Mouse (Mus musculus) brain, adult 10 weeks (tissue): ENCODE results near the gene Polr1c. TPM values are rescaled to one million over a fixed set of nuclear protein-coding genes. Genes with fewer than 3 reads are reported as not detected.

Experiments
- polyA plus RNA-seq: library from polyadenylated mRNA; stranded (reverse); fragments of 350-450 nt; fragmentation: Illumina TruSeq; extraction: RNeasy Lipid Tissue Mini Kit (QIAGEN cat#74804); gene quantifications from one replicate; pipeline ENCODE4 v1.2.3, GENCODE M21; 2015; ENCODE audit warnings: low read depth, low replicate concordance

The Polr1c gene
- polyA plus RNA-seq, result 41.5 TPM

DNA sequence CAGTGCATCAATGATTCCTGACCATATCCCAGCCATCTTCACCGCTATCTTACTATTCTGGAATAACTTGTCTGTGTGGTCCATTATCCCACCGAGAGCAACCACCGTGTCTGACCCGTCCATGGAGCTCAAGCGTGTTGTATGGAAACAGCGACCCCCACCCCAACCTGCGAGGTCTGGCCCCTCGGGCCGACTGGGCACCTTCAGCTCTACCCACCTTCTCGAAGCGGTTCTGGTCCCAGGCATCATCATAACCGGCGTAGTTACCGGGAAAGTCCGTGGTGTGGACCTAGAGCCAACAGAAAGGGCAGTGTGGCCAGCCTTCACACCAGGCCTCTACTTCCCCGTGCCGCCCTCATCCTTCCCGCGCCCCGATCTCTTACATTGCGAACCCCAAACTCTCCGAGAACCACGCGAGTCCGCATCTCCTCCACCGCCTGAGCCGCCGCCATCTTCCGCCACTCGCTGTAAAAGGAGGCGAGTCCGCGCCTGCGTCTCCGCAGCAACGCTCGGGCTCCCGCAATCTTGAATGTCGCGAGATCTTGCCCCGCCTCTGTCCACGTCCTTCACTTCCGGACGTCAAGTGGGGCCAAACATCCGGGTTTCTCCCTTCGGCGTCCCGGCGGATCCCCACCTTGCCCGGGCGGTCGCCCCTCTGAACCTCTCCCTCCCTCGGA is at the start of gene Polr1c, which contains the start of gene Yipf3:
Gene Polr1c (minus strand): TSS at position 543 of the 677 bp plus-strand sequence.
Gene Yipf3 (plus strand): TSS at position 569 of the 677 bp plus-strand sequence.

GRCm38 (mm10) chr17:46282483-46283123 is 34.7 kb upstream of the Polr1c start, which contains the start of gene Tjap1:
TSS of gene Tjap1 (minus strand) at chr17:46283026.

GRCm38 (mm10) chr17:46253452-46254084 is 5.7 kb upstream of the Polr1c start, which contains the start of gene Lrrc73:
TSS of gene Lrrc73 (plus strand) at chr17:46253531.

GRCm38 (mm10) chr17:46202421-46203071 is 45.3 kb downstream of the Polr1c start, which contains the start of the genes Polh and Xpo5:
TSS of gene Polh (minus strand) at chr17:46202645.
TSS of gene Xpo5 (plus strand) at chr17:46202782.

Other genes with a start within 250 kb of the Polr1c start
- gene Vegfa, start 215.7 kb downstream of the Polr1c start, polyA plus RNA-seq, result 101 TPM
- gene Mrps18a, start 137.1 kb downstream of the Polr1c start, polyA plus RNA-seq, result 130 TPM
- gene Rsph9, start 103.8 kb downstream of the Polr1c start, polyA plus RNA-seq, result 23.4 TPM
- 16.5 TPM for gene Mad2l1bp, start 94.5 kb downstream of the Polr1c start, polyA plus RNA-seq
- 86.9 TPM for gene Gtpbp2, start 87.0 kb downstream of the Polr1c start, polyA plus RNA-seq
- 3.9 TPM for gene Polh, start 45.4 kb downstream of the Polr1c start, polyA plus RNA-seq
- 28.6 TPM for gene Xpo5, start 45.3 kb downstream of the Polr1c start, polyA plus RNA-seq
- 66.5 TPM for gene Yipf3, start within 50 bp of the Polr1c start, polyA plus RNA-seq
- 44.4 TPM for gene Lrrc73, start 5.5 kb upstream of the Polr1c start, polyA plus RNA-seq
- gene Tjap1, start 35.0 kb upstream of the Polr1c start, polyA plus RNA-seq, result 31.4 TPM
- gene Dlk2, start 49.4 kb upstream of the Polr1c start, polyA plus RNA-seq, result 36.9 TPM
- 5.0 TPM for gene Abcc10, start 80.3 kb upstream of the Polr1c start, polyA plus RNA-seq
- gene Zfp318, start 135.7 kb upstream of the Polr1c start, polyA plus RNA-seq, result 30.7 TPM
- gene Crip3, start 180.9 kb upstream of the Polr1c start, polyA plus RNA-seq, result 2.9 TPM
- not detected for gene Slc22a7, start 190.4 kb upstream of the Polr1c start, polyA plus RNA-seq
- 47.4 TPM for gene Ttbk1, start 239.6 kb upstream of the Polr1c start, polyA plus RNA-seq
- 5.6 TPM for gene Dnph1, start 248.7 kb upstream of the Polr1c start, polyA plus RNA-seq